Mouse (Mus musculus): ENCODE results near the gene Senp1. TPM values are rescaled to one million over a fixed set of nuclear protein-coding genes. Genes with fewer than 3 reads are reported as not detected.

The Senp1 gene
- polyA plus RNA-seq, 1 experiment = 12.7 TPM

GRCm38 (mm10) chr15:98003822-98004739, 89.5 kb downstream of the Senp1 start, which contains the start of gene Col2a1:
Gene Col2a1, minus strand, starts transcription at chr15:98004695.
- no peak for DNase-seq (ENCODE audit: extremely low spot score in 1 of 2, low spot score in 1 of 2)

DNA sequence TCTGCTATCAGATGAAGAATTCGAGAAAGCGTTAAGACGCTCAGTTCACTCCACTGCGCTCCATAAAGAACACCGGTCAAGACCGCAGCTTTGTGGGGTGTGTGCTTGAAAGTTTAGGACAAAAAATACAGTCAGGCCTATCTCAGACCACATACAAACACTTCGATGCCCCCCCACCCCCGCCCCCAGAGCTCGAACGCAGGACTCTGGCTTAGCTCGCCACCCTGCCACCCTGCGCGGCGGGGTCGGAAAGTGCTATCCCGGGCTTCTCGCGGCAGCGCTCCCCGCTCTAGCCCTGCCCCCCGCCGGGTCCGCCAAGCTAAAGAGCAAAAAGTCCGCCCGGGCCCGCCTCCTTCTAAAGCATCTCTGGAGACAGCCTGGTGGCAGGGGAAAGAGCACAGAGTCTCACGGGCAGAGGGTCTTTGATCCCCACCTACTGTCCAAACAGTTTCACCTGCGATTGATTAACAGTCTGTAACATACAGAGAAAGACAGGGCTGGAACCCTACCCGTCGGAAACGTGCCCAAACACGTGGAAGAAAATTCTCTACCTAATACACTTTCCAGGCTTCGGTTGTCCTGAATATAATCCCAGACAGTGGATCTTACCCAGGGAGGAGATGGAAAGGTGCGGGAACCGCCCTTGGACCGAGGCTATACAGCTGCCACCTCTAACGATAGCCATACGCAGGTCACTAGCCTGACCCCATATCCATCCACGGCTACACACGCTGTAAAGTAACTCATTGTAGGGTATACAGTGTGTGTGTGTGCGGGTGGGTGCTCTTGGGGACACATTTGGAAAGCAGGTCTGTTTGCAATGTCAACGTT, 90.3 kb downstream of the Senp1 start:
- no peak for DNase-seq (ENCODE audit: extremely low spot score in 1 of 2, low spot score in 1 of 2)

DNA sequence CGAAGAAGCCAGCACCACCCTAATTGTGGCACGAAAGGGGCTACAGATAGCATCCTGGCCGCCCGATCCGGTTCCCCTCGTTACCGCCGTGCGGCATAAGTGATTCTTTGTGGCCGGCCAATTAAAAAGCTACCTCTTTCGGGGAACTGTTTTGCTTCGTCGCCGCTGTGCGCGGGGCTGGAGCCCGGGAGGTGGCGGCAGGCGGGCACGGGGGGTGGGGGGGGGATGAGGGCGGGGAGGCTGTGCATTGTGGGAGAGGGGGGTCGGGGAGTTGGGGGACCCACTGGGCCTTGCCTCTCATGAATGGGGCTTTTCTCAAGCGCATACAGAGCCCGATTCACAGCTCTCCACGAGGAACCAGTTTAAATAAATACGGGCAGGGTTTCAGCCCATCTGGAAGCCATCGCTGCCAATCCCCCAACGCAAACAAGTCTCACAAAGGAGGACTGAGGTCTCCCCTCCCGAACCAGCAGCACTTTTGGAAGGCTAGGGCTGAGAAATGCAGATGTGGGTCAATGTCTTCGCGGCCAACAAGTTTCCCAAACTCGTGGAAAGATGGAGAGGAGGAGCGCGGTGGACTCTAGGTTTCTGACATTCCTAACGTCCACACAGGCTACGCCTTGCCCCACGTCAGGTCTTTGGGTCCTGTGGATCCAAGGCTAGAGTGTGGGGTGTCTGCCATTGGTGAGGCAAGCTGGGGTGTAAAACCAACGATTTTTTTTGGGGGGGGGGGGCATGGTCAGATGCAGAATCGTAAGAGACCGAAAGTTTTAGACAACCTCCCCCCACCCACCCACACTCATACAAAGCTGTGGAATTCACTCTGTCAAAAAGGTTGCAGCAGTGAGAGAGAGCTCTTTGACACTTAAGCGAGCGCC, 91.2 kb downstream of the Senp1 start:
- peak in 1 of 2 experiments; percentile 37 for DNase-seq (ENCODE audit: extremely low spot score in 1 of 2, low spot score in 1 of 2)

DNA sequence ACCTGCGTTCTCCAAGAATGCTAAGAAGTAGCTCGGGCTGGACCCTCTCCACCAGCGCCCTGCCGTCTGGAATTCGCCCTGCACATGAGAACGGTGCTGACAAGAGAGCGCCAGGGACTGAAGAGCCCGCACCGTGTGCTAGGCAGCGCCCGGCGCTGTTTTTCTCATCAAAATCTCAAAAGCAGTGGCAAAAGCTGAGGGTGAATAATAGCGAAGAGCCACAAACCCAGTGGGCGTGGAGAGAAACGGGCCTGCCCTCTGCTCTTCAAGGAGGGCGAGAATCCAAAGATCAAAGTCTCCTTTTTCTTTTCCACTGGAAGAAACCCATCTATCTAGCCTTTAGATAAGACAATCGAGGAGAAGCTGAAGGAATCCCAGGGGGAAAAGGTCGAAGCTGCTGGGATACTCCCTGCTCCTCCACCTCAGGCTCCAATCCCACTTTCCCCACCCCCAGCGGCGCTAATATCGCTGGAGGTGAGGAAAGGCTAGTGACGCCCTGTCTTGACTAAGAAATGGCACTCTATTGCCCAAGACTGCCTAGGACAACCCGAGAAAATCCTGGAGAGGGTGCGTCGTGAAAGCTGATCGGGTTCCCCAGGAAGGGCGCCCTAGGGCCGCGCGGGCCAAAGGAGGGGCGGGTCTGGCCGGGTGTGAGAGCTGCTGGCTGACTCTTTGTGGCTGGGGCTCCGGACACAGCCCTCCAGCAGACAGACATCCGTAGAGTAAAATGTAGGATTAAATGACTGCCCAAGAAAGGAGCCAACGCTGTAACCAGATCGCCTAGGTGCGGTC, 92.0 kb downstream of the Senp1 start:
- no peak for DNase-seq (ENCODE audit: extremely low spot score in 1 of 2, low spot score in 1 of 2)

- no peak for DNase-seq (ENCODE audit: extremely low spot score in 1 of 2, low spot score in 1 of 2)
Observed at GRCm38 (mm10) chr15:97999991-98000390, 93.6 kb downstream of the Senp1 start.

DNA sequence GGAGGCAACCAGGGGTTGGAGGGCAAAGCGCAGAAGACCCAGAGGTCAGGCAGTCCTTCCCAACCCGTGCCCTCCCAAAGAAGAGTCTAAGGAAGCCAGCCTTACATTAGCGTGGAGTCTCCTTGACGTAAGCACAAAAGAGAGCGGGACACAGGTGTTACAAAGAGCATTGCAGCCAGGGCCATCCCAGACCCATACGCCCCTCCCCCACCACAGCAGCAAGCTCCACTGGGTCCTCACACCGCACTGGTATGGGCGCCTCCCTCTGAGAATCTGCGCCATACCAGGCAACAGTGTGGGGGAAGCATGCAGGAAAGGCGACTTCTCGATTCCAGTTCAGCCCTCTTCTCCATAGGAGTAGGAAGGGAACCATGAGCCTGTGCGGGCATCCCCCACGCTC, 94.0 kb downstream of the Senp1 start:
- DNase-seq (ENCODE audit: extremely low spot score in 1 of 2, low spot score in 1 of 2) = no peak

DNA sequence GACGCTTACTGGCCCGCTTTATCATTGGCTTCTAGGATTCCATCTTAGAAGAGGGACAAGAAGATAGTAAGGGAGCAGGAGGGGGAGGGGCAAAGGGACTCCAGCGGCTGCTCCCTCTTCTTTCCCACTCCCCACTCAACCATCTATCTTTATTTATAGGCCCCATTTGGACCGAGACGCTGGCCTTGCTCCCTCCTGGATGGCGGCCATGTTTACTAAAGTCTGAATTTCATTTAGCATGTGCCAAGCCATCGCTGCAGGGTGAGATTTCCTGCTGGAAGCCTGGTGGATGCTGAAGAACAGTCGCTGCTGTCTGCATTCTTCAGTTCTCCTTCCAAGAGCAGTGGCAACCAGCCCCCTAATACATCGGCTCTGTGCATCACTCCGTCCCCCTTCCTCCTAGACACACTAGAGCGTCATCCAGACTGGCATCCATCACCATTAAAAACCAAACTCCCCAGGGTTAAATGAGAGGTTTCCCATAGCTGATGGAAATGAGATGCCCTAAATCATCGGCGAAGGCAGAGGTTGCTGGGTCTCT, 96.8 kb downstream of the Senp1 start:
- peak in 1 of 2 experiments; percentile 51 for DNase-seq (ENCODE audit: extremely low spot score in 1 of 2, low spot score in 1 of 2)

- peak; percentile 69 to 85 for DNase-seq (ENCODE audit: extremely low spot score in 1 of 2, low spot score in 1 of 2)
Observed at GRCm38 (mm10) chr15:97992712-97993286, 100.7 kb downstream of the Senp1 start.

DNA sequence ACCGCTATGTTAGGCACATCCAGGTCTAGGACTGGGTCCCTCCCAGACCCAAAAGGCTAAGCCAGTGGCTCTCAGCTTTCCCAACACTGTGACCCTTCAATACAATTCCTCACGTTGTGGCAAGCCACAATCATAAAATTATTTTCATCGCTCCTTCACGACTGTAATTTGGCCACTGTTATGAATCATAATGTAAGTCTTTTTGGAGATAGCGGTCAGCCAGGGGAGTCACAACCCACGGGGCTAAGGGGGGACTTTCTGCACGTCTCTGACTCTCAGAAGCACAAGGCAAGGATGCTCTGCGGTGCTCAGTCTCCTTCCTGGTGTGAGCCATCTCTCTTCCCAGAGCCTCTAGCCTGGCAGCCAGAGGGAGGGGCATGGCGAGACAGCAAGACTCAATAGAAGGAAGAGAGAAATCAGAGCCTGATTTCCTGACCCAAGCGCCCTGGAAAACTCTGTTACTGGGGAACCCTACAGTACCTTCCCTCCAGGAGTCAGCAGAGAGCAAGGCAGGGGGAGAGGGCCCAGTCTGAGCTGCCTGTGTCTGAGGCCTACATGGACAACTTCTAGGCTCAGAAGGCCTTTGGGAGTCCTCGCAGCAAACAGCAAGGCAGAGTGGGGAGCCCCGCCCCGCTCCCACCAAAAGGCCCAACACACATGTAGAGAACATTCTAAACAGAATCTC, 101.4 kb downstream of the Senp1 start:
- DNase-seq (ENCODE audit: extremely low spot score in 1 of 2, low spot score in 1 of 2) = no peak

DNA sequence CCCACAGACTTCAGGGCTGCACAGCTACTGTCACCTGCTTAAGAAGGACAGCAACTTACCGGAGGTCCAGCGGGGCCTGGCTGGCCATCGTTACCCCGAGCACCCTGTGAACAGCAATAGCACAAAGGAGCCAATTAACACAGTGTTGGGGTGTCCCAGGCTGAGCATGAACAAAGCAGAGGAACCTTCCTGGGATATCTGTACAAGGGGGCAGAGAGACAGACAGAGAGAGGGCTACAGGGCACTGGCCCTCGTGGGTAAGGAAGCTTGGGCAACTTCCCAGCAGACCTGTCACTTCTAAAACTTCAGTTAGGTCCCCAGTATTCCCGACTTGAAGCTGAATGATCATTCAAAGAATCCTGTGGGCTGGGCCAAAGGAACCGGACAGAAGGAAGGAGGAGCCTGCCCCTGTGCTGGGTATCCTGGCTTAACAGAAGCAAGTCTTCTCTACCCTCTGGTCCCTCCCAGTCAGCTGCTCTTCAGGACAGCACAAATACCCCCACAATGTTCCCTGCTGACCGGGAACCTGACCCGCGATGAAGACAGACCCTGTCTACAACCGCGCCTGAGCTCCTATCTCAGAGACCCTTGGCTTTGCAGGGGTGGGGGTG, 102.2 kb downstream of the Senp1 start:
- no peak for DNase-seq (ENCODE audit: extremely low spot score in 1 of 2, low spot score in 1 of 2)

DNA sequence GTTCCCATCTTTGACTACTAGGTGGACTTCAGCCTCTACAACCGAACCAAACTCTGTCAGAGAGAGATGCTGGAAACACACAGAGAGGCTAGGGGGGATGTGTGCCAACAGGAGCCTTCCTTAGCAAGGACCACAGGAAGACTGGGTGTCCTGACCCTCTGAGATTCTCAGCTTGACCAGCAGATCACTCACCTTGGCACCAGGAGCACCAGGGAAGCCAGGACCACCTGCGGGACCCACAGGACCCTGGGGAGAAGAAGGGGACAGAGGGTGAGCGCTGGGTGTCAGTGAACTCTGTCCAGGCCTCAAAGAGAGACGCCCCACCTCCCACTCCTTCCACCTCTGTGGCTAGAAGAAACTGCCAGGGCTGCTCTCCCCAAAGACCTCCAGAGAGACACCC, 102.8 kb downstream of the Senp1 start:
- DNase-seq (ENCODE audit: extremely low spot score in 1 of 2, low spot score in 1 of 2) = no peak

DNA sequence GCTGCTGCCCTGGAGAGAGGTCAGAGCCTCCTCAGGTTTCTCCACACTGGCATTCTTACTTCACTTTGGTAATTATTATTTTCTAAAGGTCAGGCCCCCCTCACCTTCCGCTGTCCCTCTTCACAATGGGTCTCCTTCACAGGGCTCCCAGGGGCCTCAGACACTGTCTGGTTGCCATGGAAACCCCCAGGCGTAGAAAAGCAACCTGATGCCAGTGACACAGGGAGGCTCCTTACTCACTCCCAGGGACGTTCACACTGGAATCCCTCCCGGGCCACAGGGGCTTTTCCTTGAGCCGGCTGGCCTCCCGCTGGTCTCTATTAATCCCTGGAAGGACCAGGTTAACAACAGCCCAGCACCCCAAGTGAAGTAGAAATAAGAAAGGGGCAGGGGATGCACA, 103.4 kb downstream of the Senp1 start:
- no peak for DNase-seq (ENCODE audit: extremely low spot score in 1 of 2, low spot score in 1 of 2)

- DNase-seq (ENCODE audit: extremely low spot score in 1 of 2, low spot score in 1 of 2) = no peak
Observed at GRCm38 (mm10) chr15:97989544-97989943, 104.0 kb downstream of the Senp1 start.

Other genes with a start within 250 kb of the Senp1 start
- gene Hdac7, start 249.2 kb downstream of the Senp1 start, polyA plus RNA-seq (2012; rRNA removed) = 50.2 and 57.5 TPM in 2 replicates
- gene Vdr, start 183.1 kb downstream of the Senp1 start, polyA plus RNA-seq (2012; rRNA removed) = 1.2 and 1.5 TPM in 2 replicates
- 50.6 and 56.1 TPM in 2 replicates for gene Tmem106c, start 129.5 kb downstream of the Senp1 start, polyA plus RNA-seq (2012; rRNA removed)
- gene Col2a1, start 89.0 kb downstream of the Senp1 start, polyA plus RNA-seq (2012; rRNA removed) = 1.8 and 2.0 TPM in 2 replicates
- 329 and 345 TPM in 2 replicates for gene Pfkm, start 1.2 kb downstream of the Senp1 start, polyA plus RNA-seq (2012; rRNA removed)
- 57.7 and 60.2 TPM in 2 replicates for gene Asb8, start 71.9 kb upstream of the Senp1 start, polyA plus RNA-seq (2012; rRNA removed)
- gene Ccdc184, start 73.4 kb upstream of the Senp1 start, polyA plus RNA-seq (2012; rRNA removed) = 13.0 and 14.6 TPM in 2 replicates
- gene Olfr288, start 101.8 kb upstream of the Senp1 start, polyA plus RNA-seq (2012; rRNA removed) = 0.29 and 0.32 TPM in 2 replicates
- gene Gm44579, start 127.2 kb upstream of the Senp1 start, polyA plus RNA-seq (2012; rRNA removed) = not detected in 2 replicates
- gene Olfr287, start 127.3 kb upstream of the Senp1 start, polyA plus RNA-seq (2012; rRNA removed) = 14.1 and 16.2 TPM in 2 replicates
- not detected in 2 replicates for gene Olfr286, start 140.7 kb upstream of the Senp1 start, polyA plus RNA-seq (2012; rRNA removed)
- not detected in 2 replicates for gene H1fnt, start 163.5 kb upstream of the Senp1 start, polyA plus RNA-seq (2012; rRNA removed)
- 11.1 and 12.3 TPM in 2 replicates for gene Zfp641, start 202.4 kb upstream of the Senp1 start, polyA plus RNA-seq (2012; rRNA removed)
- gene Olfr285, start 223.6 kb upstream of the Senp1 start, polyA plus RNA-seq (2012; rRNA removed) = 0.02 TPM in 1 of 2 replicates, not detected in the other
- gene Olfr284, start 247.2 kb upstream of the Senp1 start, polyA plus RNA-seq (2012; rRNA removed) = not detected in 2 replicates

Data from frontal cortex, adult 2 months (tissue).